Mouse (Mus musculus): ENCODE results near the gene Ptpn18. TPM values are rescaled to one million over a fixed set of nuclear protein-coding genes. Genes with fewer than 3 reads are reported as not detected.

The Ptpn18 gene
- total RNA-seq (2012; rRNA removed): 2.6 and 4.0 TPM in 2 replicates

GRCm38 (mm10) chr1:34459284-34460060 lies at the start of gene Ptpn18:
Gene Ptpn18, plus strand, starts transcription at chr1:34459762.
- in situ Hi-C loops (cut with MboI; ENCODE audit: low sequenced_read_pairs in 2 of 2, unreplicated experiment in 2 of 2): no loop called here
- Histone ChIP-seq H3K27ac (ENCODE audit: insufficient read depth, low read depth, low read length, poor library complexity, severe bottlenecking) (no peak within 1 kb of the TSS), H3K9ac (ENCODE audit: insufficient read depth, low read depth, low read length, poor library complexity, severe bottlenecking) (peak within 1 kb of the TSS; percentile 83), H3K4me3 (ENCODE audit: insufficient read depth in 1 of 2, low read depth in 1 of 2, low read length in 2 of 2, poor library complexity in 1 of 2, severe bottlenecking in 1 of 2) (peak within 1 kb of the TSS; percentile 77 to 82), H3K36me3 (ENCODE audit: control insufficient read depth, insufficient read depth, low read length, poor library complexity, severe bottlenecking) (no peaks in the 10 kb centered on the region), H3K9me3 (ENCODE audit: control insufficient read depth, insufficient read depth, low read depth, low read length) (no peaks in the 10 kb centered on the region), H3K4me1 (ENCODE audit: control insufficient read depth in 2 of 2, insufficient read depth in 2 of 2, low read length in 2 of 2, poor library complexity in 1 of 2) (peaks cover 0 to 3% of the 10 kb centered on the region in 2 experiments; a peak in 1 of 4 replicates)
- TF ChIP-seq ZNF384 (IDR thresholded peaks at IDR 0.05; ENCODE audit: low read depth, low read length) (no peak), CHD2 (IDR thresholded peaks at IDR 0.05; ENCODE audit: low read depth, low read length) (peak; percentile 71; the same call in 1 of the 2 replicates), MAFK (IDR thresholded peaks at IDR 0.05; ENCODE audit: insufficient read depth, low read depth, low read length) (no peak), HCFC1 (IDR thresholded peaks at IDR 0.05; ENCODE audit: borderline replicate concordance, insufficient read depth, low read length) (no peak)
- peak; percentile 90 for DNase-seq (ENCODE audit: low read depth, low spot score)

GRCm38 (mm10) chr1:34428466-34428865 lies 31.1 kb upstream of the Ptpn18 start:
- DNase-seq (ENCODE audit: low read depth, low spot score): no peak
- Histone ChIP-seq H3K9me3 (ENCODE audit: control insufficient read depth, insufficient read depth, low read depth, low read length) (peaks cover 3% of the 10 kb centered on the region; the same call in 1 of the 2 replicates), H3K36me3 (ENCODE audit: control insufficient read depth, insufficient read depth, low read length, poor library complexity, severe bottlenecking) (no peaks in the 10 kb centered on the region; the same call in 1 of the 2 replicates), H3K9ac (ENCODE audit: insufficient read depth, low read depth, low read length, poor library complexity, severe bottlenecking) (no peak overlapping the region), H3K4me1 (ENCODE audit: control insufficient read depth in 2 of 2, insufficient read depth in 2 of 2, low read length in 2 of 2, poor library complexity in 1 of 2) (0 out of 4 replicates have a peak, but pooled peaks cover 0 to 3% of the 10 kb centered on the region in 2 experiments), H3K27ac (ENCODE audit: insufficient read depth, low read depth, low read length, poor library complexity, severe bottlenecking) (no peak overlapping the region), H3K4me3 (ENCODE audit: insufficient read depth in 1 of 2, low read depth in 1 of 2, low read length in 2 of 2, poor library complexity in 1 of 2, severe bottlenecking in 1 of 2) (no peak overlapping the region)
- in situ Hi-C loops (cut with MboI; ENCODE audit: low sequenced_read_pairs in 2 of 2, unreplicated experiment in 2 of 2): no loop called here
- TF ChIP-seq CHD2 (IDR thresholded peaks at IDR 0.05; ENCODE audit: low read depth, low read length): no peak
- TF ChIP-seq ZC3H11A (IDR thresholded peaks at IDR 0.05; ENCODE audit: borderline replicate concordance, low read depth, low read length): no peak
- TF ChIP-seq HCFC1 (IDR thresholded peaks at IDR 0.05; ENCODE audit: borderline replicate concordance, insufficient read depth, low read length): no peak
- TF ChIP-seq MAFK (IDR thresholded peaks at IDR 0.05; ENCODE audit: insufficient read depth, low read depth, low read length): no peak
- TF ChIP-seq ZNF384 (IDR thresholded peaks at IDR 0.05; ENCODE audit: low read depth, low read length): no peak

- Histone ChIP-seq H3K9me3 (ENCODE audit: control insufficient read depth, insufficient read depth, low read depth, low read length) (peaks cover 3% of the 10 kb centered on the region; the same call in 1 of the 2 replicates), H3K27ac (ENCODE audit: insufficient read depth, low read depth, low read length, poor library complexity, severe bottlenecking) (no peak overlapping the region), H3K4me3 (ENCODE audit: insufficient read depth in 1 of 2, low read depth in 1 of 2, low read length in 2 of 2, poor library complexity in 1 of 2, severe bottlenecking in 1 of 2) (no peak overlapping the region), H3K4me1 (ENCODE audit: control insufficient read depth in 2 of 2, insufficient read depth in 2 of 2, low read length in 2 of 2, poor library complexity in 1 of 2) (peaks cover 0 to 3% of the 10 kb centered on the region in 2 experiments; a peak in 2 of 4 replicates), H3K9ac (ENCODE audit: insufficient read depth, low read depth, low read length, poor library complexity, severe bottlenecking) (no peak overlapping the region), H3K36me3 (ENCODE audit: control insufficient read depth, insufficient read depth, low read length, poor library complexity, severe bottlenecking) (no peaks in the 10 kb centered on the region; the same call in 1 of the 2 replicates)
- in situ Hi-C loops (cut with MboI; ENCODE audit: low sequenced_read_pairs in 2 of 2, unreplicated experiment in 2 of 2): no loop called here
- TF ChIP-seq HCFC1 (IDR thresholded peaks at IDR 0.05; ENCODE audit: borderline replicate concordance, insufficient read depth, low read length): no peak
- no peak for TF ChIP-seq ZNF384 (IDR thresholded peaks at IDR 0.05; ENCODE audit: low read depth, low read length)
- no peak for TF ChIP-seq CHD2 (IDR thresholded peaks at IDR 0.05; ENCODE audit: low read depth, low read length)
- DNase-seq (ENCODE audit: low read depth, low spot score): no peak
Observed at GRCm38 (mm10) chr1:34429281-34429680, 30.3 kb upstream of the Ptpn18 start.

GRCm38 (mm10) chr1:34430981-34431380 lies 28.6 kb upstream of the Ptpn18 start:
- no peak for TF ChIP-seq HCFC1 (IDR thresholded peaks at IDR 0.05; ENCODE audit: borderline replicate concordance, insufficient read depth, low read length)
- TF ChIP-seq ZC3H11A (IDR thresholded peaks at IDR 0.05; ENCODE audit: borderline replicate concordance, low read depth, low read length): no peak
- TF ChIP-seq MAFK (IDR thresholded peaks at IDR 0.05; ENCODE audit: insufficient read depth, low read depth, low read length): no peak
- no peak for TF ChIP-seq ZNF384 (IDR thresholded peaks at IDR 0.05; ENCODE audit: low read depth, low read length)
- no peak for TF ChIP-seq CHD2 (IDR thresholded peaks at IDR 0.05; ENCODE audit: low read depth, low read length)
- peaks cover 2 to 3% of the 10 kb centered on the region in 2 experiments; a peak in 2 of 4 replicates for H3K4me1 ChIP-seq (ENCODE audit: control insufficient read depth in 2 of 2, insufficient read depth in 2 of 2, low read length in 2 of 2, poor library complexity in 1 of 2)
- no peak for DNase-seq (ENCODE audit: low read depth, low spot score)
- no peak overlapping the region for H3K9ac ChIP-seq (ENCODE audit: insufficient read depth, low read depth, low read length, poor library complexity, severe bottlenecking)
- peaks cover 3% of the 10 kb centered on the region; the same call in 1 of the 2 replicates for H3K9me3 ChIP-seq (ENCODE audit: control insufficient read depth, insufficient read depth, low read depth, low read length)
- no peaks in the 10 kb centered on the region; the same call in 1 of the 2 replicates for H3K36me3 ChIP-seq (ENCODE audit: control insufficient read depth, insufficient read depth, low read length, poor library complexity, severe bottlenecking)
- in situ Hi-C loops (cut with MboI; ENCODE audit: low sequenced_read_pairs in 2 of 2, unreplicated experiment in 2 of 2): no loop called here
- H3K27ac ChIP-seq (ENCODE audit: insufficient read depth, low read depth, low read length, poor library complexity, severe bottlenecking): no peak overlapping the region
- H3K4me3 ChIP-seq (ENCODE audit: insufficient read depth in 1 of 2, low read depth in 1 of 2, low read length in 2 of 2, poor library complexity in 1 of 2, severe bottlenecking in 1 of 2): no peak overlapping the region

Measured in ES-E14 (cell line).